Mouse (Mus musculus): ENCODE results near the gene Drc1.

The Drc1 gene

GRCm38 (mm10) chr5:30406876-30407275 lies 125.7 kb downstream of the Drc1 start:
- in situ Hi-C loops (cut with MboI; ENCODE audit: low sequenced_read_pairs) = no loop called here

DNA sequence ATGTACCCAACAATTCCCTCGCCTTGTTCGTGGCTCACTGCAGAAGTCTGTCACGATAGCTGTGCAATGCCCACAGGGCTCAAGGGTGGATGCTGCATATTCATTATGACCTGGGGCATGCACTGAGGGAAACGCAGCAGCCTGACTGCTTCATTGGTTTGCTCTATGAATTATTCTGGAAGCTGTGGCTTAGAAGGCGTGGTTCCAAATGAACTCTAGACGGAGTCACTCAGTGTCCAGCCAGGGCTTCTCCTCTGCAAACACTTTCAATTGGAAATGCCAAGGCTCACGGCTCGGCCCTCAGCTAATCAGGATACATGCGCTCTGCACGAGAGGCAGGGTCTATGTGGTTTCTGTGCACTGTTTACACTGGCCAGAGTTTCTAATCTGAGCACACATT lies 130.3 kb downstream of the Drc1 start:
- in situ Hi-C loops (cut with MboI; ENCODE audit: low sequenced_read_pairs) = no loop called here

GRCm38 (mm10) chr5:30415381-30415780 lies 134.2 kb downstream of the Drc1 start:
- in situ Hi-C loops (cut with MboI; ENCODE audit: low sequenced_read_pairs) = no loop called here

- in situ Hi-C loops (cut with MboI; ENCODE audit: low sequenced_read_pairs) = no loop called here
Observed at GRCm38 (mm10) chr5:30415876-30416275, 134.7 kb downstream of the Drc1 start.

Measured in CH12F3 (cell line).